Mouse (Mus musculus) WW6 (cell line): ENCODE measurements around the gene Crtam.

Source experiments
- DNase-seq: peaks from one replicate; pipeline ENCODE4 v3.0.0-alpha.2; 2013; ENCODE audit warnings: low read depth, low spot score

Crtam gene

GRCm38 (mm10) chr9:41007785-41008184 lies 3.4 kb upstream of the Crtam start:
- DNase-seq, result no peak

- no peak for DNase-seq
Measured at GRCm38 (mm10) chr9:40997116-40997779, 7.2 kb downstream of the Crtam start.

GRCm38 (mm10) chr9:40994075-40994474 lies 10.4 kb downstream of the Crtam start:
- no peak for DNase-seq

- no peak for DNase-seq
Measured at GRCm38 (mm10) chr9:40991511-40991910, 12.9 kb downstream of the Crtam start.

GRCm38 (mm10) chr9:40989940-40990588 lies 14.4 kb downstream of the Crtam start:
- DNase-seq, result no peak

- no peak for DNase-seq
Measured at GRCm38 (mm10) chr9:40984313-40984712, 20.1 kb downstream of the Crtam start.

GRCm38 (mm10) chr9:40983758-40984157 lies 20.7 kb downstream of the Crtam start:
- DNase-seq, result no peak

GRCm38 (mm10) chr9:40982480-40982879 lies 21.9 kb downstream of the Crtam start:
- DNase-seq, result no peak

- DNase-seq, result no peak
Measured at GRCm38 (mm10) chr9:40974042-40974801, 30.2 kb downstream of the Crtam start.

GRCm38 (mm10) chr9:40964418-40964714 lies 40.1 kb downstream of the Crtam start:
- no peak for DNase-seq

- no peak for DNase-seq
Measured at GRCm38 (mm10) chr9:40963586-40964417, 40.6 kb downstream of the Crtam start, which contains the start of gene Jhy. Gene Jhy (minus strand): TSS chr9:40964118.

GRCm38 (mm10) chr9:40961401-40961800 lies 43.0 kb downstream of the Crtam start:
- DNase-seq, result no peak

- DNase-seq, result no peak
Measured at GRCm38 (mm10) chr9:40949039-40949615, 55.3 kb downstream of the Crtam start.

GRCm38 (mm10) chr9:40948473-40948872 lies 56.0 kb downstream of the Crtam start:
- no peak for DNase-seq

GRCm38 (mm10) chr9:40947131-40947530 lies 57.3 kb downstream of the Crtam start:
- DNase-seq, result no peak

GRCm38 (mm10) chr9:40937425-40937824 lies 67.0 kb downstream of the Crtam start:
- DNase-seq, result no peak

- DNase-seq, result no peak
Measured at GRCm38 (mm10) chr9:40933323-40933722, 71.1 kb downstream of the Crtam start.

- no peak for DNase-seq
Measured at GRCm38 (mm10) chr9:40927351-40927980, 77.0 kb downstream of the Crtam start.
